Mouse (Mus musculus): ENCODE measurements around the gene 1110032A03Rik.

DNA sequence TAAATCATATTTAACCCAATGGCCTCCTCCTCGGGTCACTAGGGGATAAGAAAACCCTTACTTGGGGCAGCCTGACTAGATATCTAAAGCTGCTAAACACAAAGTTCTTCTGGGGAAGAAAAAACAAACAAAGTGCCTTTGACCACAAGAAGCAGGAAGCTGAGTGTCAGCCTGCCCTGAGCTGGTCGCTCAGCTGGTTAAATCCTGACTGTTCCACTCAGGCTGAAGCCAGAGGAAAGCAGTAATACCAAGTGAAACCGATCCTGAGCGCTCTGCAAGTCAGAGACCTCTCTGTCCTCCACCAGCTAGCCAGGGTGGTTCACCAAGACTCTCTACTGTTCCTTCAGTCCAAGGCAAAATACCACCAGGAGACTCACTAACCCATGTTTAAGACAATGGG, 45.7 kb downstream of the 1110032A03Rik start:
- TF ChIP-seq CHD1 (IDR thresholded peaks at IDR 0.05; ENCODE audit: low read depth, low read length) (no peak), CTCF (IDR thresholded peaks at IDR 0.05 in 2 of 3, conservative IDR thresholded peaks at IDR 0.05 in 1 of 3; ENCODE audit: control insufficient read depth in 1 of 3, insufficient read depth in 1 of 3, low read depth in 2 of 3, low read length in 3 of 3, poor library complexity in 1 of 3, severe bottlenecking in 1 of 3) (no peak)
